Mouse (Mus musculus): ENCODE measurements around the gene Strn4. TPM values are rescaled to one million over a fixed set of nuclear protein-coding genes. Genes with fewer than 3 reads are reported as not detected.

Gene Strn4
- 100 to 1,000 TPM; 223 to 229 TPM for total RNA-seq (2021)

- DNase-seq = peak; percentile 60
- intact Hi-C loops (cut with DNase I) = no loop called here
Measured at GRCm38 (mm10) chr7:16815351-16815941, at the start of gene Strn4. Strn4 (plus strand) TSS chr7:16815889.

- intact Hi-C loops (cut with DNase I) = no loop called here
- DNase-seq = no peak
Measured at GRCm38 (mm10) chr7:16766443-16766842, 49.2 kb upstream of the Strn4 start.

GRCm38 (mm10) chr7:16775888-16776287 lies 39.8 kb upstream of the Strn4 start:
- no peak for DNase-seq
- intact Hi-C loops (cut with DNase I) = no loop called here

GRCm38 (mm10) chr7:16780076-16780475 lies 35.6 kb upstream of the Strn4 start:
- intact Hi-C loops (cut with DNase I) = no loop called here
- no peak for DNase-seq

- intact Hi-C loops (cut with DNase I) = no loop called here
- DNase-seq = peak; percentile 91
Measured at GRCm38 (mm10) chr7:16780825-16781554, 34.7 kb upstream of the Strn4 start, which contains the start of gene Slc1a5. Slc1a5 (plus strand) TSS chr7:16781340.

GRCm38 (mm10) chr7:16781555-16781815 lies 34.2 kb upstream of the Strn4 start:
- intact Hi-C loops (cut with DNase I) = no loop called here
- DNase-seq = no peak

GRCm38 (mm10) chr7:16781816-16782554 lies 33.7 kb upstream of the Strn4 start:
- DNase-seq = peak; percentile 27
- intact Hi-C loops (cut with DNase I) = no loop called here

- intact Hi-C loops (cut with DNase I) = no loop called here
- DNase-seq = no peak
Measured at GRCm38 (mm10) chr7:16782555-16783125, 33.0 kb upstream of the Strn4 start.

GRCm38 (mm10) chr7:16783224-16783688 lies 32.4 kb upstream of the Strn4 start:
- DNase-seq = no peak
- intact Hi-C loops (cut with DNase I) = no loop called here

- peak; percentile 54 for DNase-seq
- intact Hi-C loops (cut with DNase I) = no loop called here
Measured at GRCm38 (mm10) chr7:16783758-16784415, 31.8 kb upstream of the Strn4 start.

GRCm38 (mm10) chr7:16784498-16784976 lies 31.2 kb upstream of the Strn4 start:
- intact Hi-C loops (cut with DNase I) = no loop called here
- DNase-seq = no peak

GRCm38 (mm10) chr7:16785541-16786083 lies 30.1 kb upstream of the Strn4 start:
- DNase-seq = no peak
- intact Hi-C loops (cut with DNase I) = no loop called here

GRCm38 (mm10) chr7:16792316-16792715 lies 23.4 kb upstream of the Strn4 start:
- intact Hi-C loops (cut with DNase I) = no loop called here
- no peak for DNase-seq

- intact Hi-C loops (cut with DNase I) = no loop called here
- no peak for DNase-seq
Measured at GRCm38 (mm10) chr7:16793010-16793725, 22.5 kb upstream of the Strn4 start.

- DNase-seq = no peak
- intact Hi-C loops (cut with DNase I) = no loop called here
Measured at GRCm38 (mm10) chr7:16794886-16795285, 20.8 kb upstream of the Strn4 start.

GRCm38 (mm10) chr7:16804409-16805028 lies 11.2 kb upstream of the Strn4 start:
- intact Hi-C loops (cut with DNase I) = loop anchor here (10.0 kb wide), 1 partner anchor 180 kb away; no protein-coding TSS in a partner anchor
- DNase-seq = no peak

- DNase-seq = no peak
- intact Hi-C loops (cut with DNase I) = loop anchor here (10.0 kb wide), 1 partner anchor 183 kb away; no protein-coding TSS in a partner anchor
Measured at GRCm38 (mm10) chr7:16807936-16808335, 7.8 kb upstream of the Strn4 start.

- intact Hi-C loops (cut with DNase I) = loop anchor here (10.0 kb wide), 1 partner anchor 184 kb away; no protein-coding TSS in a partner anchor
Measured at GRCm38 (mm10) chr7:16808647-16809046, 7.0 kb upstream of the Strn4 start.

GRCm38 (mm10) chr7:16809739-16810138 lies 6.0 kb upstream of the Strn4 start:
- intact Hi-C loops (cut with DNase I) = loop anchor here (5.0 to 10.0 kb wide), 2 partner anchors 67 to 185 kb away; no protein-coding TSS in a partner anchor
- DNase-seq = peak; percentile 59

More at GRCm38 (mm10) chr7:16808647-16809046, 7.0 kb upstream of the Strn4 start:
- no peak for DNase-seq
